Mouse (Mus musculus) cerebellum, adult 9-11 months (tissue): ENCODE results near the gene Mast3.

Experiments used
- DNase-seq: peaks from one replicate; pipeline ENCODE4 v3.0.0; 2022

Gene Mast3

GRCm38 (mm10) chr8:70758308-70758615, 46.6 kb downstream of the Mast3 start:
- DNase-seq: no peak

- peak; percentile 56 for DNase-seq
Measured at GRCm38 (mm10) chr8:70757523-70758307, 47.1 kb downstream of the Mast3 start.

- DNase-seq: peak; percentile 59
Measured at GRCm38 (mm10) chr8:70756476-70757040, 48.3 kb downstream of the Mast3 start.

GRCm38 (mm10) chr8:70755661-70756475, 49.0 kb downstream of the Mast3 start:
- peak; percentile 66 for DNase-seq

DNA sequence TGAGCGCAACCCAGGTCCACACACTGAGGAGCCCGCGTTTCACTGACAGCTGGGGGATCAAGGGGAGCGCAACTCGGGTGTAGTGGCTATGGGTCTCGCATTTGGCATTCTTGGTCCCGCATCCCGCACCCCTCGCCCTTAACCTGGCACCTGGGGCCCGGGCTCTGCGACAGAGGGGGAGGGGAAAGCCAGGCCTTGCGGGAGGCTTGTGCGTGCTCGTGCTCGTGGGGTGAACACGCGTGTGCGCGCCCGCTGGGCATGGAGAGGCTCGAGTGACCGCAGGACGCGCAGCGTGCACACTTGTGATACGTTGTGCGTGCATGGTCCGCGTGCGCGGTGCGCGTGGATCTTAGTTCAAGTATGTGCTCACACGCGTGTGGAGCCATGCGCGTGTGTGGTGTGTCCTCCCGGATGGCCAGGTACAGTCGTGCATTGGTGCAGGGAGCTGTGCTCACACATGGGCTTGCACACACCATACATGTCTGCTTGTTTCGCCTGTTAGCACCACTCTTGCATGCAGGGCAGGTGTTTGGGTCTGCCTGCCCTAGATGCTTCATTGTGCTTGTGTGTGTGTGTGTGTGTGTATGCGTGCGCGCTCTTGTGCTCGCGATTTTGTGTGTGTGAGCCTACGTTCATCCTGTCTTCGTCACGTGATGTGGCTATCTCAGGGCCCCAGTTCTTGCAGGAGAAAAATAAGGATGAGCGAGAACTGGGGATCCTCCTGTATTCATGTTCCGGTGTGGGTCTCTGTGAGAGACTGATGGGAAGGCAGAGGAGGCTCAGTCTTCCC, 49.8 kb downstream of the Mast3 start:
- DNase-seq: peak; percentile 90

DNA sequence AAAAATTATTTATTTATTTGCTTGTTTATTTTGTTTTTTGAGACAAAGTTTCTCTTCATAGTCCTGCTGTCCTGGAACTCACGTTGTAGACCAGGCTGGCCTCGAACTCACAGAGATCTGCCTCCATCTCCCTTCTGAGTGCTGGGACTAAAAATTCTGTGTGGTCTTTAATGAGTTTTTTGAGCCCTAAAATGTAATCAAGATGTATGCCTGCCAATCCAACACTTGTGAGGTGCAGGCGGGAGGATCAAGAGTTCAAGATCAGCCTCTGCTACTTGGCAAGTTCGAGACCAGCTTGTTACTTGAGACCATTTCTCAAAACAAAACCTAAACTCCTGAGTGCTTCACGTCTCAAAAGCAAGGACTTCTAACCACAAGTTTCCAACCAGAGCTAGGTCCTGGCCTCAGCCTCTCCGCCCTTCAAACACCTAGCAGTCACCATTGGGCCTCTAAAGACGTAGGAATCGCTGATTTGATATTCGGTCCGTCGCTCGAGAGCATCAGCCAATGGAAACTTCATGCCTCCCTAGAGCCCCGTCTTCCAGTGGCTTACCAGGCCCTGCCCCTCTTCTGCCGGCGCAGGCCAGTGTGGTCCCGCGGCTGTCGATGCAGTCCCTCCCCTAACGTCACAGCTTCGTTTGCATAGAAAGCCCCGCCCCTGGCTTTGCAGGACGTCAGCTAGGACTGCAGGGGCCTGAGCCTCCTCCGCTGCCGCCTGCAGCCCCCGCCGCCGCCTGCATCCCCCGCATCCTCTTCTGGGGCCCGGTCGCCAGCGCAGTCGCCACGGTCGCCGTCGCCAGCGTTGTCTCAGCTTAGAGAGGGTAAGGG, 50.6 kb downstream of the Mast3 start, which contains the start of gene Rab3a:
Rab3a (plus strand) TSS at position 637 of the 828 bp plus-strand sequence.
- DNase-seq: peak; percentile 99

GRCm38 (mm10) chr8:70753151-70753550, 51.7 kb downstream of the Mast3 start:
- peak; percentile 71 for DNase-seq

DNA sequence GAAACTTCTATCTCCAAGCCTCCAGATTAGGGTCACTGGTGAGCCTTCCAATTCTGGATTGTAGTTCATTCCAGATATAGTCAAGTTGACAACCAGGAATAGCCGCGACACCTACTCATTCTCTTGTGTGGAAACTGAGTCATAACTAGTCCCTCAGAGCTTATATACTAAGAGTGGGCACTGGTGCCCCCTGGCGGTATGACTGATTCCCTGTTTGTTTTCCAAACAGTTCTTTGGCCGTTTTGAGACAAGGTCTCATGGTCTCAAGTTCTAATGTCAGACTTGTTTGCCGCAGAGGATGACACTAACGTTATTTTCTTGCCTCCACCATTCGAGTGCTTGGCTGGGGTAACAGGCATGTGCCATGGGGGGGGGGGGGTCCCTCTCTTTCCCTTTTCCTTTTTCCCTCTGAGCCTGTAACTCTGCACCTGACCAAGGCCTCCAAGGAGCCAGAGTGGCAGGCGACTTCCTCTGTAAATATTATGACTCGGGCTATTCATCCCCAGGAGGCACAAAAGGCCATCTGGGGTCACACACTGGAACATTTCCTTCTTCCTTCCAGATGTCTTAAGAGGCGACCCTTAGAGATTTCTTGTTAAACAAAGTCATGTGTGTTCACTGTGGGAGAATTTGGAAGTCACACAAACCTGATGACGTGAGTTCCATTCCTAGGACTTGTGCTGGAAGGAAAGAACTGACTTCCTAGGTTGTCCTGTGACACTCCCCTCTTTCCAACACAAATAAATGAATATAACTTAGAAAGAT, 52.7 kb downstream of the Mast3 start:
- DNase-seq: peak; percentile 65

DNA sequence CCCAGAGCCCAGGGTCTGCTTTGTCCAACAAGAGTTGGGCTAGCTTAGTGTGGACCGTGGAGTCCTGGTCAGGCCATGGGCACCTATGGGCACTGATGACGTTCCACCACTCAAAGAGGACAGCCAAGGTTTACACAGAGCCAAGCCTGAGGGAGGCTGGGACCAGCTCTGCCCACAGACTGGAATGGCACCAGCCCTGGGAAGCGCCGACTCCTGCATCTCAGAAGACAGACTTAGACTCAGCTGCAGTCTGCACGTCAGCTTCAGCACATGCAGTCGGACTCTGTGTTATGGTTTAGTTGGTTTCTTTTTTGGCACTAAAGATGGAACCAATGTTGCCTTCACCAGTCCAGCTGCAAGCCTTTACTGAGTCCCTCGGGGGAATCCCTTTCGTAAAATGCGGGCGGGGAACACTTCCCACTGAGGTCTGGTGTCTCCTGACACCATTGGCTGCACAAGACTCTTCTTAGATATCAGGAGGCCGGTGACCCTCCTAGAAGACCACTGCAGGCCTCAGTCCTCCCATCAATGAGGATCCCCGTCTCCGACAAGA, 54.6 kb downstream of the Mast3 start:
- DNase-seq: no peak

DNA sequence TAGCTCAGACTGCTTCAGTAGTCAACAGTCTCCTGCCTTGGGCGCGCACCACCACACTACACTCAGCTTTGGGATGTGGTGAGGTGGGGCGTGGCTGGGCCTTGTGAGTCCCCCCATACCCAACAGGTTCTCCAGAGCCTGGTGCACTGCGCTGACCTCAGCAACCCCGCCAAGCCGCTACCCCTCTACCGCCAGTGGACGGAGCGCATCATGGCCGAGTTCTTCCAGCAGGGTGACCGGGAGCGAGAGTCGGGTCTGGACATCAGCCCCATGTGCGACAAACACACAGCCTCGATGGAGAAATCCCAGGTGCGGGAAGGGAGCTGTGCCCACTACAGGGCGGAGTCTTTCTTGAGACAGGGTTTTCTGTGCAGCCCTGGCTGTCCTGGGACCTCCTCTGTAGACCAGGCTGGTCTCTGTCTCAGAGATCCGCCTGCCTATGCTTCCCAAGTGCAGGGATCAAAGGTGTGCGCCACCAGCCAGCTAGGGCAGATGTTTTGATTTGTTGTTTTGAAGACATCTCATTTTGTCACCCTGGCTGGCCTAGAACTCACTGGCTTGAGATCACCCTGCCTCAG, 55.7 kb downstream of the Mast3 start:
- no peak for DNase-seq

- no peak for DNase-seq
Measured at GRCm38 (mm10) chr8:70748246-70749096, 56.4 kb downstream of the Mast3 start.

GRCm38 (mm10) chr8:70747211-70747890, 57.5 kb downstream of the Mast3 start:
- no peak for DNase-seq

- DNase-seq: no peak
Measured at GRCm38 (mm10) chr8:70746676-70747075, 58.2 kb downstream of the Mast3 start.

DNA sequence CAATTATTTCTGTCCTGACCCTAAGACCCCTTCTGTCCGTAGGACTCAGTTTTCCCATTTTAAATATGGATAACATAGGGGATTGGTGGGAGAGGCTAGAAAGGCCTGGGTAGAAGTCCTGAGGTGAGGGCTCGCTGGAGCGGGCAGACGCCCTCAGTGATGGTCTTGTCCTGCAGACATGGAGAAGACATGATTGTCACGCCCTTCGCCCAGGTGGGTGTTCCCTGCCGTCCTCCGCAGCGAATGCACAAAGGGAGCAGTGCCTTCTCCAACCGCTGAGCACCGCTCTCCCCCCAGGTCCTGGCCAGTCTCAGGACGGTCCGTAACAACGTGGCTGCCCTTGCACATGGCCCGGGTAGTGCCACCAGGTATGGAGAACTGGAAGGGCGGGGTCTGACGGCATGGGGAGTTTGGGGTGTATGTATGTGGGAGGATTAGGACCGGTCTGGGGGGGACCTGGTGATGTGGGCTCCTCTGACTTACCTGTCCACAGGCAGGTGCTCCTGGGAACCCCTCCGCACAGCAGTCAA, 59.1 kb downstream of the Mast3 start:
- DNase-seq: no peak

GRCm38 (mm10) chr8:70744806-70745205, 60.0 kb downstream of the Mast3 start:
- no peak for DNase-seq

DNA sequence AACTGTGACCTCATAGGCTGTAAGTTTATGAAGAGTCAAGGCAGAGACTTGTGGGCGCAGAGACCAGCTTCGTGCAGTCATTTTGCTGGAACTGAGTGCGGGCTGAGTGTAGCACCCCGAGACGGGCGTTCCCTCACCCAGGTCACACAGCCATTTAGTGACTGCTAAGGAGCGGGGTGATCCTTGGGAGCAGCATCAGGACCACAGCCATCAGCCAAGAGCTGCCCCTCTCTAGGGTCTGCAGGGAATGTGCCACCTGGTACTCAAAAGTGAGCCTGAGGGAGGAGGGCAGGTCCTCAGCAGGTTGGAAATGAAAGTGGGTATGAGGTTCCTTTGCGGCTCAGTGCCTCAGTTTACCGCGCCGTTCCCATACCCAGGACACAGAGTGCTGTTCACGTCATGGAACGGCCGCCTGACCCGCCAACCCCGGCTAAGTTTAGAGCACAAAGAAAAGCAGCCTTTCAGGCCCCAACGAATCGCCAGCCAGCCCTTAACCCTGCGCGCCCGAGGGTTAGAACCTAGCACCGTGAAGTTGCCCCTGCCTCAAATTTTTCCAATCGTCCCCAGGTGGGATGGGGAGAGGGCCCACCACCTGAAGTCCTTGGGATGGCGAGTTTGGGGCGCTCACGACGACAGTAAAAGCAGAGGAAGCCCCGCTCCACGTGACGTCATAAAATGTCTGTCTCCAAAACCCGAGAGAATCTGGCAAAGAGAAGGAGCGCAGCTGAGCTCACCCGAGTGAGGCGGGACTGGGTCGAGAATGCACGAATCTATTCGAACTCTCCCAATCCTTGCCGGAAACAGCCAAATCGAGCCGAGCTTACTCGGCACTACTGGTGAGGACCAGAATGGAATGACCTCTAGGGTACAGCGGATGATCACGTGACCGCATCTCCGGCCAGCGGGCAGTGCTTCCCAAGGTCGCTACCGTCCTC, 60.9 kb downstream of the Mast3 start:
- DNase-seq: peak; percentile 44

GRCm38 (mm10) chr8:70742981-70743655, 61.7 kb downstream of the Mast3 start:
- no peak for DNase-seq
